Mouse (Mus musculus) monocyte, adult 2 months (primary cell): ENCODE measurements at regions not wholly inside any gene's neighbourhood (a gene's known extent, or its start where the extent isn't known, plus 50 kb on each side); places are given as distances from the start of the nearest gene placed in this dataset.

Source experiments
- DNase-seq, 2 experiments: peaks; one replicate each; pipeline ENCODE4 v3.0.0; 2022; ENCODE audit warnings: low spot score in 2 of 2, low read depth in 1 of 2

DNA sequence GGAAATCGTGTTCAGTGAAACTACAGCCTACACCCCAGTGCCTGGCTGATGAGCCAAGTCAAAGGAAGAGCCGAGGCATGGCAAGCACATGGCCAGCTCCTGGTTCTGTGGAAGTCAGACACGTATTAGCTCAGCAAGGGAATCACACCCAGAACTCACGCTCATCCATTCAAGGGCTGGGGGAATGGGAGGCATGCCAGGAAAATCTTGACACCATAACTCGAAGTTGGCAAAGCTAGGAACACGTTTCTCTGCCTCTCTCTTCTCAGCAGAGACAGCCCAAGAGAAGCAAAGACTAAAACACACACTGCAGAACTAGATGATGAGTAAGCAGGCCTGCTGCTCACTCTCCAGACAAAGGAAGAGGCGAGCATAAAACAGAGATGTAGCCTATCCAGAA lies 53.5 kb upstream of the Ypel5 start:
- DNase-seq: no peak

DNA sequence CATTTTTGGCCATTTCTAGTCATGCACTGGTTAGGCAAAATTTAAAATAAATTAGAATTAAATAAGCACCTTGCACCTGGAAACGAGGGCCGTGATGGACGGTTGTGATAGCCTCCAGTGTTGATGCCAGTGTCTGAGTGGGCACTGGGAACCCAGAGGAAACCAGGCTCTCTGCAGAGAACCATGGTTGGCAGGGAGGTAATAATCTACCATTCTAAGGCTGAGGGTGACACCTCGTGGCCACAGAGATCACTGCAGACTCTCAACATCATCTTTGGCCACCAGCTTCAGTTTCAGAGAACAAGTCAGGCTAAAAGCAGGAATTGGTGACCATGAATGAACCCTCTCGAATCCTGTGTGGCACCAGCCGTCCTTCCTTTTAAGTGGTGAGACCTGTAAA lies 54.5 kb upstream of the Ypel5 start:
- DNase-seq: peak in 1 of 2 experiments; percentile 24

- no peak for DNase-seq
Measured at GRCm38 (mm10) chr17:72768266-72768665, 68.0 kb upstream of the Ypel5 start.

GRCm38 (mm10) chr17:72760937-72761336 lies 75.3 kb upstream of the Ypel5 start:
- DNase-seq: no peak

- DNase-seq: no peak
Measured at GRCm38 (mm10) chr17:72746411-72746810, 89.8 kb upstream of the Ypel5 start.

DNA sequence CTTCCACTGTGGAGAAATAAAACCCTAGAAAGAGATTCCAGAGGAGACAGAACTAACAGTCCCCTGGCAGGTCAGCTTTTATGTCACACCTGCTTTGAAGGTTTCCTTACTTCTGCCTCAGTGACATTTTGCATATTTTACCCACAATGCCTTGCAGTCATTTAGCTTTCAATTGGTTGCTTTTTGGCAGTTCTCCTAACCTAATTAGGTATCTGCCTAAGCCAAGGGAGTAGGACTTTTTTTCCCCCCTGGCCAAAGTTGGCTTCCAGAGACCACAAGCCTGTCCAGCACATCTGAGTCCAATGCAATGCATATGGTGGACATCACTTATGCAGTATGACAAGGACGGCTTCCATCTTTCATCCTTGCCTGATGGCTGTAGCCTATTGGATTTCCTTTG lies 103.2 kb upstream of the Ypel5 start:
- DNase-seq: no peak

DNA sequence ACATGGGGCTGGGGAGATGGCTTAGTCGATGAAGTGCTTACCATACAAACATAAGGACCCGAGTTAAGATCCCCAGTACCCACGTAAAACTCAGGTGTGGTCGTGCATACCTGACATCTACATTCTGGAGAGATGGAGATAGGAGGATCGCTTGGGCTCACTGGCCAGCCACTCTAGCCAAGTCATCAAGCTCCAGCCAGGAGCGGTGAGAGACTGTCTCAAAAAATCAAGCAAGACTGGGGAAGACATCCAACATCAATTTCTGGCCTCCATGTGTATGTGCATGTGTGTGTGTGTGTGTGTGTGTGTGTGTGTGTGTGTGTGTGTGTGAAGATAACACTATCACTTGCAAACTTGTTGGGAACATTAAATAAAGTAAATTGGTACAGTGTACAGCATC lies 104.6 kb upstream of the Ypel5 start:
- no peak for DNase-seq

DNA sequence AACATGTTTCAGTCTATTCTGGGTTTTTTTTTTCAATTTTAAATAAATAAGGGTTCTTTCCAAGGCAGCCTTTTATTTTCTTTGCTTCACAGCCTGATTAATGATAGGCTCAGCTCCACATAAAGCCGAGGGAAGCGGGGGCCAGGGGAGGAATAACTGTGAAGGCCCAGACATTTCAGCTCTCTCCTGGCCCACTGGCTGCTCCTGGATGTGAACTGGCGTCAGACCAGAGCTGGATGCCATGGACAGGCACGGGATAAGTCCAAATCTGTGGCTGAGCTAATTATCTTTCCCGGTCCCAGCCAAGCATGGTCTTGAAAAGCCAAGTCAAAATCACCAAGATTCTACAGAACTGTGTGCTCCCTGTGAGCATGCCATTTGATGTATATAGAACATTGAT lies 105.1 kb upstream of the Ypel5 start:
- DNase-seq: no peak

GRCm38 (mm10) chr17:72720753-72721152 lies 115.5 kb upstream of the Ypel5 start:
- no peak for DNase-seq

- no peak for DNase-seq
Measured at GRCm38 (mm10) chr17:72719618-72720017, 115.2 kb upstream of the Alk start.

DNA sequence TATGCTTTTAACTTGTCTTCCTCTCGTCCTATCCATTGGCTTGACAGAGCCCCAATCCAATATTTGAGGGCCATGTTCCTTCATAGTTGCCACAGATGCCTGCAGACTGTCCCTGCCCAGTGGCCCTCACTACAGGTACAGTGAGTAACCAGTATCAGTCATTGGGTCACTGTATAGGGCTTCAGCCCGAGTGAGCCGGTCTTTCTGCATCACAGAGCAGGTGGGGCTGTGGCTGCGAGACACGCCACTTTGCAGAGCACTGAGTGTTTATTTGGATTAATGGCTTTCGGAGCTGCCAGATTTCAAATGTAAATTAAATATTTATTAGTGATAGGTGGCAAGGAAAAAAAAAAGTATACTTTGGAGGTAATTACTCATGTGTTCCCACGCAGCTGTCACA lies 87.2 kb upstream of the Alk start:
- DNase-seq: no peak

DNA sequence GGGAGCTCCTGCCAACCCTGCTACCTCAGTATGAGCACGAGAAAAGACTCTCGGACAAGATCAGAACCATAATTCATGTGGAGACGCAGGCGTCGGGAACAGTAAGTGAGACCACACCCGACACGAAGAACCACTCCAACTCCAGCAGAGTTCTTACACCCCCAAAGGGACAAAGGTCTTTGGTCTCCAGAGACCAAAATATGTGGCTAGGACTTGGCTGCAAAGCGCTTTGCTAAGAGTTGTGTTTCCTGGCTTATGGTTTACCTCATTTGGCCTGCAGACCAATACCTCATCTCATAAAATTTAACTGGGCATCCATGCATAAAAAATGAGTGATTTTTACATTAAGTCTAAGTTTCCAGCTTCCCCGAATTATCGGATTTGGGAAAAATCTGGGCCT lies 85.2 kb upstream of the Alk start:
- no peak for DNase-seq

DNA sequence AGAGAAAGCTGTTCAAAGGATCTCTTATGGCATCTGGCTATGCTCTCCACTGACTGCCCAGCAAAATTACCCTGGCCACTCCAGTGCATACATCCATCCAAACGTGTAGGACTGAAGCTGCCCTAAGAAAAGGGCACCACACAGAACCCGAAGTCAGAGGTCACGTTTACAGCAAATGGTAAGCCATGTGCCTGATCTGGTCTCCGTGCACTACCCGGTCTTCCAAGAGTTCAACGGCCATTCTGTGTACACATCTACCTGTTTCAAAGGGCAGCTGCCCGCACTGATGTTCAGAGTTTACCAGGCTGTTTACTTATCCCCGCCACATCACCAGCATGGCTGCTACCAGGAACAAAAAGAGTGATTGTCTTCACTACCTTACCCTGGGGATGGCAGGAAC lies 84.4 kb upstream of the Alk start:
- DNase-seq: no peak

GRCm38 (mm10) chr17:72674658-72675057 lies 70.2 kb upstream of the Alk start:
- DNase-seq: no peak

DNA sequence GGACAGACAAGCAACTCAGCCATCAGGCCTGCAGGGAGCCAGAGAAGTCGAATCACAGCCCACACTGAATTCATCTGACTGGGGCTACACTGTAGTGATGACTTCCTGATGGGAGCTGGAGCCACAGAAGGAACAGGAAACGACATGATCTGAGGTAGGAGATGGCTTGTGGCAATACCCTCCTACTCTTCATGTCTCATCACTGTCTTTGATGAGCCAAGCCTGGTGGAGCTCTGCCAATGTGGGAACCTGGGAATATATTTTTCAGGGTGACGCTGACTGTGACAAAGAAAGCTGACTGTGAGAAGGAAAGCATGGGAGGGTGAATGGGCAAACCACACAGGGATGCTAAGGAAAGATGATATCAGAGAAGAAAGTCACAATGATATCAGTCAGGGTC lies 67.6 kb upstream of the Alk start:
- DNase-seq: no peak

DNA sequence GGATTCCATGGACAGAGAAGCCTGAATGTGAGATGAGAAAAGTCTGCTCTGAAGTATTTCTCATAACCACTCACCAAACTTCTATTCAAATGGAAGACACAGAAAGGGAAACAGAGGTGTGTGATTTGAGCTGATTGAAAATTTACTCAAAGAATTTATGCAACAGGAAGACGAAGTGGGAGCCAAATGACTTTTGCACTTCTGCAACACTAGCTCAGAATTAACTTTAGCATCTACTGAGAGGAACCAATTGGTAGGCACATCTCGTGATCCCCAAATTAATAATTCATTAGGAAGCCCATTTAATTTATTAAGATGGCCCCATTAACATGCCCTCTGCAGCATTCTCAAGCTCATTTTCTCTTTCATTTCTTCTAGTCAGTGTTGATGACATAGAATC lies 62.5 kb upstream of the Alk start:
- no peak for DNase-seq

GRCm38 (mm10) chr17:72661678-72662077 lies 57.3 kb upstream of the Alk start:
- DNase-seq: no peak

- no peak for DNase-seq
Measured at GRCm38 (mm10) chr17:72658744-72659143, 54.3 kb upstream of the Alk start.

GRCm38 (mm10) chr17:72657826-72658225 lies 53.4 kb upstream of the Alk start:
- no peak for DNase-seq
